Mouse (Mus musculus) liver, postnatal 0 days (tissue): Measurements from ENCODE around the gene Mdm2. TPM values are rescaled to one million over a fixed set of nuclear protein-coding genes. Genes with fewer than 3 reads are reported as not detected.

Experiments
- ATAC-seq: fragments of 200-750 bp; cut with Nextera tagmentation; 2 replicates; pipeline ENCODE4 v1.8.0; 2017; ENCODE audit warnings: mild to moderate bottlenecking, moderate library complexity
- DNase-seq: peaks from one replicate; pipeline ENCODE4 v3.0.0-alpha.2; 2016
- H3K27ac ChIP-seq: fragments of 300-500 bp; sonication (generic); 2 replicates; pipeline ENCODE4 v1.5.1; 2014; ENCODE audit warnings: antibody characterized with exemption, moderate library complexity, mild to moderate bottlenecking, low read depth
- H3K27me3 ChIP-seq: fragments of 300-500 bp; sonication (generic); 2 replicates; pipeline ENCODE4 v1.6.1; 2014; ENCODE audit warnings: low read length, control low read depth, mixed read lengths; ENCODE audit not compliant: insufficient read depth
- H3K36me3 ChIP-seq: fragments of 300-500 bp; sonication (generic); replicated peaks from 2 replicates; pipeline ENCODE4 v1.6.1; 2014; ENCODE audit warnings: mild to moderate bottlenecking, control low read depth, low read length, moderate library complexity, mixed read lengths; ENCODE audit not compliant: insufficient read depth
- H3K4me1 ChIP-seq: fragments of 300-500 bp; sonication (generic); 2 replicates; pipeline ENCODE4 v1.6.1; 2014; ENCODE audit warnings: antibody characterized with exemption, mild to moderate bottlenecking, control low read depth; ENCODE audit not compliant: insufficient read depth
- H3K4me2 ChIP-seq: fragments of 300-500 bp; sonication (generic); 2 replicates; pipeline ENCODE4 v1.6.1; 2014; ENCODE audit warnings: low read depth, mild to moderate bottlenecking, low read length, moderate library complexity, mixed read lengths
- H3K4me3 ChIP-seq: fragments of 300-500 bp; sonication (generic); 2 replicates; pipeline ENCODE4 v1.5.1; 2014; ENCODE audit warnings: low read depth, low read length
- H3K9ac ChIP-seq: fragments of 300-500 bp; sonication (generic); replicated peaks from 2 replicates; pipeline ENCODE4 v1.6.1; 2014; ENCODE audit warnings: mild to moderate bottlenecking, moderate library complexity
- H3K9me3 ChIP-seq: fragments of 300-500 bp; sonication (generic); 2 replicates; pipeline ENCODE4 v1.6.1; 2016; ENCODE audit warnings: mild to moderate bottlenecking, control low read depth, low read length, mixed read lengths
- CTCF ChIP-seq: sonication (generic); IDR thresholded peaks from 2 replicates; pipeline ENCODE4 v1.5.1; 2016; ENCODE audit warnings: antibody characterized with exemption, low read depth
- EP300 ChIP-seq: IDR thresholded peaks from 2 replicates; pipeline ENCODE4 v1.6.1; 2016; ENCODE audit warnings: antibody characterized with exemption, low read depth, mild to moderate bottlenecking
- WGBS: fragments of 180-500 bp; shearing (Covaris S2); extraction: QIAGEN DNeasy Blood & Tissue Kit; methylation state at CpG from one replicate; pipeline ENCODE4 v1.1.7; 2014; ENCODE audit not compliant: insufficient replicate concordance; 5-methylcytosine and 5-hydroxymethylcytosine counted together
- polyA plus RNA-seq: library from polyadenylated mRNA; unstranded; fragments of >200 nt; fragmentation: Nextera tagmentation; extraction: Ambion mirVana; gene quantifications from 2 replicates; pipeline ENCODE4 v1.2.1, GENCODE M21; 2015

The Mdm2 gene
- polyA plus RNA-seq, 1 experiment from 2014 or later, result 11.3 TPM

DNA sequence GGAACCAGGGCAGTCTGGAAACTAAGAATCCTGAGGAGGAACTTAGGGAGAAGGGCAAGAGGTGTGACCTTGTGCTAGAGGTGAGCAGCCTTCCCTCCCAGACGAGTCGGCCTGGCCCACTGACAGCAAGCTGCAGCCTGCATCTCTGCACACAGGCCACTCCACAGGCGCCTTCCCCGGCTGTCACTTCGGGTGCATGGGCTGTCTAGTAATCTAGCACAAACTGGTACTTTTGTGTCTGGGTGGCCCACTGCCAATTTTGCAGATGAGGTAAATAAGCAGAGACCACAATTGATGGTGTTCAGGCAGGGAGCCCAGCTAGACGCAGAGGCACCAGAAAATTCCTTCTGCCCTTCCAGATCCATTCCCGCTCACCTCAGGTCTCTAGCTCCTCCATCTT lies 37.9 kb downstream of the Mdm2 start:
- Histone ChIP-seq H3K9me3 (no peaks in the 10 kb centered on the region), H3K27me3 (no peaks in the 10 kb centered on the region), H3K36me3 (no peaks in the 10 kb centered on the region), H3K4me3 (no peak overlapping the region), H3K4me1 (no peaks in the 10 kb centered on the region), H3K27ac (no peak overlapping the region), H3K4me2 (no peak overlapping the region), H3K9ac (no peak overlapping the region)
- ATAC-seq (no peak), DNase-seq (no peak)
- WGBS, result 79% methylated on average over 7 of the region's 7 CpGs
- TF ChIP-seq EP300 (no peak), CTCF (no peak)

DNA sequence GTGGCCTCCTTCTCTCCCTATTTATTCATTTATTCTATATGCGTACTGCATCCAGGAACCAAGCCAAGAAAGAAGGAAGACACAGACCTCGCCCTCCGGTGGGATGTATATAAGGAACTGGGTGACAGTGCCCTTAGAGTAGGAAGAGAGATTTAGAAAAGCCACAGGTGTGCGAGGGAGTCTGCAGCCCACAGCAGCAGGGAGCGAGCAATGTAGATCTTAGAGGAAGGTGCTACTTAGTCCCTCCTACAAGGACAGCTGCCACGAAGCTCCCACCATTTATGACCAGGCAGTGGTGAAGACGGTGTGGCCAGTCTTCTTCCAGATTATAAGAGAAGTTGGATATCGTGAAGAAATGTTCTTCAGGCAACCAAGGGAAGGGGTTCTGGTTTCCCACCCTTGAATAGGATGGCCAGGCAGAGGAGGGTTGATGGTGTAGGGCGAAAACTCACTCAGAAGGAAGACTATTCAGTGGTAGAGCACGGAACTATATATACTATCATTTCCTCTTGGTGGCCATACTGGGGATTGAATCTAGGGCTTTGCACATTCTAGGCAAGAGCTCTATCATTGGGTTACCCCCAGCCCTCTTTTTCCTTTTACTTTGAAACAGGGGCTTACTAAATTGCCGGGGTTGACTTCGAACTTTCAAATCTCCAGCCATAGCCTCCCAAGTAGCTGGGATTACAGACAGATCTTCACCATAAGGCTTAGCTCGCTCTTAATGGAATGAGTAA lies 38.5 kb downstream of the Mdm2 start:
- H3K4me1 ChIP-seq, result no peaks in the 10 kb centered on the region
- TF ChIP-seq EP300 (no peak), CTCF (no peak)
- no peak overlapping the region for H3K4me2 ChIP-seq
- ATAC-seq (no peak), DNase-seq (no peak)
- H3K27me3 ChIP-seq, result no peaks in the 10 kb centered on the region
- no peaks in the 10 kb centered on the region for H3K36me3 ChIP-seq
- 79% methylated on average over 13 of the region's 13 CpGs for WGBS
- H3K9ac ChIP-seq, result no peak overlapping the region
- H3K27ac ChIP-seq, result no peak overlapping the region
- no peaks in the 10 kb centered on the region for H3K9me3 ChIP-seq
- no peak overlapping the region for H3K4me3 ChIP-seq

DNA sequence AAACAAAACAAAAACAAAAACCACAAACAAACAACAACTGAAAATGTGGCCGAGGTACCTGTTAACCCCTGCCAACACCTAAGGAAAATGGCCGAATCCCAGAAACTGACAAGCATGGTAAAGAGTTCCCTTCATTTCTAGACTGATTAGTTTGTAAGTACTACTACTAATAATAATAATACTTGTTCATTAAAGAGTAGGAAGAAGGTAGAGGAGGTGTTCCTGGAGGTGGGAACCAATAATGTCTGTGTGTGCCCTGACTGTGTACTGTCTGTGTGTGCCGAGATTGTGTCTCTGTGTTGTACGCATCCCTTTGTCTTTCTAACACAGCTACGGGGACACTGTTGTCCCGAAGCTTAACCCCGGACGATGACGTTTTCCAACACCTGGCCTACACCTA lies 39.3 kb downstream of the Mdm2 start:
- Histone ChIP-seq H3K27ac (no peak overlapping the region), H3K36me3 (no peaks in the 10 kb centered on the region), H3K9ac (no peak overlapping the region), H3K4me2 (no peak overlapping the region), H3K9me3 (no peaks in the 10 kb centered on the region), H3K4me1 (no peaks in the 10 kb centered on the region), H3K27me3 (no peaks in the 10 kb centered on the region), H3K4me3 (no peak overlapping the region)
- ATAC-seq (no peak), DNase-seq (no peak)
- TF ChIP-seq EP300 (no peak), CTCF (no peak)
- WGBS, result 83% methylated on average over 9 of the region's 9 CpGs

DNA sequence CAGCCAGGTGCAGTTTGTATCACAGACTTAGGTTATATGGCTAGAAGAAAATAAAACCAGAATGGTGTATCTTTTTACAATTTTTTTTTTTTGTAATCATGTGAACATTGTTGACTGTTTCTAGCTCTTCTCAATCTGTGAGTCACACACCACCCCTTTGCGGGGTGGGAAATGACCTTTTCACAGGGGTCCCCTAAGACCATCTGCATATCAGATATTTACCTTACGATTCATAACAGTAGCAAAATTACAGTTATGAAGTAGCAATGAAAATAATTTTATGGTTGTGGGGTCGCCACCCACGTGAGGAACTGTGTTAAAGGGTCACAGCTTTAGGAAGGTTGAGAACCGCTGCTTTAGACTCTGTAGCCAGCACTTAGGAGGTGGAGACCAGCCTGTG lies 39.8 kb downstream of the Mdm2 start:
- no peaks in the 10 kb centered on the region for H3K4me1 ChIP-seq

GRCm38 (mm10) chr10:117670092-117670491 lies 40.5 kb downstream of the Mdm2 start:
- H3K4me3 ChIP-seq, result no peak overlapping the region
- 79% methylated on average over 3 of the region's 3 CpGs for WGBS
- H3K9ac ChIP-seq, result no peak overlapping the region
- ATAC-seq (no peak), DNase-seq (no peak)
- H3K27ac ChIP-seq, result no peak overlapping the region
- no peaks in the 10 kb centered on the region for H3K9me3 ChIP-seq
- no peaks in the 10 kb centered on the region for H3K4me1 ChIP-seq
- H3K27me3 ChIP-seq, result no peaks in the 10 kb centered on the region
- TF ChIP-seq EP300 (no peak), CTCF (no peak)
- no peak overlapping the region for H3K4me2 ChIP-seq
- no peaks in the 10 kb centered on the region for H3K36me3 ChIP-seq

More for the DNA sequence above, 39.8 kb downstream of the Mdm2 start:
- ATAC-seq (no peak), DNase-seq (no peak)
- WGBS, result 73% methylated on average over 5 of the region's 5 CpGs
- H3K4me2 ChIP-seq, result no peak overlapping the region
- no peak overlapping the region for H3K27ac ChIP-seq
- H3K4me3 ChIP-seq, result no peak overlapping the region
- no peaks in the 10 kb centered on the region for H3K27me3 ChIP-seq
- H3K36me3 ChIP-seq, result no peaks in the 10 kb centered on the region
- H3K9me3 ChIP-seq, result no peaks in the 10 kb centered on the region
- TF ChIP-seq EP300 (no peak), CTCF (no peak)
- no peak overlapping the region for H3K9ac ChIP-seq

DNA sequence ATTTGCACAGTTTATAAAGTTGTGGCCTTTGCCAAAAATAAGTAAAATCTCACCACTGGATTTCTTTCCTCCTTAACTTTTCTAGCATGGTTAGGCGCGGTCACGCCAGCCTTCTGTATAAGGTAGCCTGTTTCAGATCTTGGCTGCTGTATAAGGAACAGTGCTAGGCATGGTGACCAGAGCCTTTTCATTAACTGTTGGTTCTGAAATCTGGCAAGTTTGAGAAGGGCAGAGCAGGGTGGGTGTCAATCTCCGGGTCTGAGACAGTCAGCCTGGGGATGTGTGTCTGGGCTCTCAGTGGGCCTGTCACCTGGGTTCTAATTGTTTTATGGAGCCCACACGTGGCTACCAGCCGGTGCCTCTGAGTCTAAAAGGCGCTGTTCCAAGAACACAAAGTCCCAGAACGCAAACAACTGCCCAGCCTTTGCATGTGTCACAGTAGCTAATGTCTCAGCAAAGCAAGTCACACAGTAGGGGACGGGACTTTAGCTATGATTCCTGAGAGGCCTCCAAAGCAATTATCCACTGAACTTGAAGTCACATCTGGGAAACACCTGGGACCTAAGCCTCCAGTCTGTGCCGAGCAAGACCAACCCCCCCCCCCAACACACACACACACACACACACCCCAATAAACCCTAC lies 41.0 kb downstream of the Mdm2 start:
- Histone ChIP-seq H3K9ac (no peak overlapping the region), H3K36me3 (no peaks in the 10 kb centered on the region), H3K4me1 (no peaks in the 10 kb centered on the region), H3K9me3 (no peaks in the 10 kb centered on the region), H3K27me3 (no peaks in the 10 kb centered on the region), H3K27ac (peak overlapping the region; percentile 18; the same call in 1 of the 2 replicates), H3K4me3 (no peak overlapping the region), H3K4me2 (no peak overlapping the region)
- DNase-seq (no peak), ATAC-seq (peak; percentile 70)
- WGBS, result 71% methylated on average over 10 of the region's 10 CpGs
- TF ChIP-seq CTCF (no peak), EP300 (no peak)
